Mouse (Mus musculus) cerebellum, adult 2 months (tissue): ENCODE measurements at regions not wholly inside any gene's neighbourhood (a gene's known extent, or its start where the extent isn't known, plus 50 kb on each side); places are given as distances from the start of the nearest gene placed in this dataset.
A peak's percentile ranks its signal among the peaks of the same experiment; 100 is the strongest.

Experiments used
- DNase-seq, 2 experiments: peaks; one replicate each; pipeline ENCODE4 v3.0.0; 2021
- H3K27ac ChIP-seq: fragments of 200-500 bp; 2 replicates; pipeline ENCODE4 v1.5.1; 2012; ENCODE audit warnings: low read length, control low read depth, inconsistent platforms; ENCODE audit not compliant: insufficient read depth
- H3K27me3 ChIP-seq: fragments of 200-500 bp; 2 replicates; pipeline ENCODE4 v1.6.1; 2012; ENCODE audit warnings: inconsistent platforms, mild to moderate bottlenecking, low read length, moderate library complexity; ENCODE audit not compliant: control insufficient read depth, insufficient read depth
- H3K4me1 ChIP-seq: fragments of 200-500 bp; 2 replicates; pipeline ENCODE4 v1.6.1; 2011; ENCODE audit warnings: low read length; ENCODE audit not compliant: control insufficient read depth, insufficient read depth
- H3K4me3 ChIP-seq: fragments of 200-500 bp; replicated peaks from 2 replicates; pipeline ENCODE3; 2011; ENCODE audit warnings: mild to moderate bottlenecking, low read depth, low read length, control low read depth; ENCODE audit not compliant: insufficient read depth
- CTCF ChIP-seq: fragments of 200-500 bp; IDR thresholded peaks from 2 replicates; pipeline ENCODE4 v1.5.1; 2011; ENCODE audit warnings: low read depth, mild to moderate bottlenecking, control low read depth, low read length, moderate library complexity, borderline replicate concordance; ENCODE audit not compliant: insufficient read depth
- POLR2A ChIP-seq: fragments of 200-500 bp; IDR thresholded peaks from 2 replicates; pipeline ENCODE4 v1.6.1; 2011; ENCODE audit warnings: low read length, control low read depth, borderline replicate concordance; ENCODE audit not compliant: insufficient read depth
- WGBS: fragments of 180-500 bp; shearing (Covaris S2); methylation state at CpG from one replicate; pipeline ENCODE4 v1.1.7; 2018; 5-methylcytosine and 5-hydroxymethylcytosine counted together

DNA sequence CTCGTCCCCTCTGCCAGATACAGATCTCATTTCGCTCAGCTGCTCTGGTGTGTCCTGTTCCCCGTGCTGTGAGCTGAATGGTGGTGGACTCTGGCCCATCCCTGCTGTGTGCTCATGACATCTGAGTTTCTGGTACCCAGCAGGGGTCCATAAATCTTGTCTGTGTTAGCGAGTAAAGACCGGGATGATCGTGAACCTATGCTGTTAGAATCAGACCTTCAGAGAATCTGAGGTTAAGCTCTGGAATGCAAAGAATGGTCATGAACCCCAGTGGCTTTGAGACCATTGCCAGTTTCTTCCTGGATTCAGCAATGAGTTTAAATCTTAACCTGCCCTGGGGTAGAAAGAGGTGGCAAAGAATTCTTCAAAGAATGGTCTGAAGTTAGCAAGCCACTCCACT, 173.3 kb upstream of the Arl4c start:
- H3K27ac ChIP-seq = no peak overlapping the region
- no peak overlapping the region for H3K4me3 ChIP-seq
- 20% methylated on average over 6 of the region's 6 CpGs for WGBS
- no peaks in the 10 kb centered on the region for H3K27me3 ChIP-seq
- DNase-seq = no peak
- H3K4me1 ChIP-seq = no peaks in the 10 kb centered on the region
- TF ChIP-seq CTCF (no peak), POLR2A (no peak)

GRCm38 (mm10) chr1:88877441-88877840, 175.4 kb upstream of the Arl4c start:
- Histone ChIP-seq H3K27ac (no peak overlapping the region), H3K4me1 (no peaks in the 10 kb centered on the region), H3K4me3 (no peak overlapping the region), H3K27me3 (no peaks in the 10 kb centered on the region)
- WGBS = 88% methylated on average over 11 of the region's 11 CpGs
- no peak for DNase-seq
- TF ChIP-seq CTCF (no peak), POLR2A (no peak)

DNA sequence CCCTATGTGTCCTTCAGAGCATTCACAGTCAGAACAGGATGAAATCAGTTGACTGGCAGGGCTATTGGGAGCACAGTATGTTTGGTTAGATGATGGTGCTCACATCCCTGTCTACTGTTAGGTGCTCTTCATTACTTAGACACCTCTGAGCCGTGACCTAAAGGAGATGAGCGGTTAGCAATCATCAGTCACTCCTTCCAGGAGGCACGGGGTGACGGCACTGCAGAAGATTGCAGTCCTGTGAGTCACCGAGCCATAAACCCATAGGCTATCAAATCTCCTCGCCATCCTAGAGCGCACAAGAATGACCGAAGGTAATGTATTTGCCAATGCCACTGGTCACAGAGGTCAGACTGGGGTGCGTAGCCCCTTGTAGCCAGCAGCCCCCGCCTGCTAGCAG, 176.8 kb upstream of the Arl4c start:
- no peaks in the 10 kb centered on the region for H3K4me1 ChIP-seq
- TF ChIP-seq CTCF = no peak
- TF ChIP-seq POLR2A = no peak
- WGBS = 93% methylated on average over 10 of the region's 10 CpGs
- no peaks in the 10 kb centered on the region for H3K27me3 ChIP-seq
- no peak overlapping the region for H3K27ac ChIP-seq
- no peak for DNase-seq
- no peak overlapping the region for H3K4me3 ChIP-seq

- TF ChIP-seq POLR2A (no peak), CTCF (no peak)
- Histone ChIP-seq H3K4me3 (no peak overlapping the region), H3K27ac (no peak overlapping the region), H3K4me1 (no peaks in the 10 kb centered on the region), H3K27me3 (no peaks in the 10 kb centered on the region)
- no peak for DNase-seq
- 89% methylated on average over 5 of the region's 5 CpGs for WGBS
Observed at GRCm38 (mm10) chr1:88879367-88879766, 177.3 kb upstream of the Arl4c start.

DNA sequence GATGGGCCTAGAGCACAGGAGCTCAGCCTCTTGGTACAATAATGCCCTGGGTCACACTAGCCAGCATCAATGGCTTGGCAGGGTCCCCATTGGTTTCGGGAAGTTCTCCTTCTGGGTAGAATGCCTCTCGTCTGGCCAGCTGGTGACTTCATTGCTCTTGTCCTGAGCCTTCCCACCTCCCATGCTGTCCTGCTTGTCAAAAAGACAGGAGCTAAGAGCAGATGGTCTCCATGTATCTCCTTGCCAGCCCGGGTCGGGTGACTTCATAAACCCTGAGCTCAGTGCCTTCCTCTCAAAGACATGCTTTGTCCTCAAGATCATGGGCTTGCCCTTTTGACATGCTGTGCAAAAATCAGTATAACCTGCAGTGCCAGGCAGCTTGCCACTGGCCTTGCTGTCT, 179.2 kb upstream of the Sh3bp4 start:
- WGBS = 8% methylated on average over 4 of the region's 4 CpGs

GRCm38 (mm10) chr1:88902426-88902825, 167.8 kb upstream of the Sh3bp4 start:
- 77% methylated on average over 8 of the region's 8 CpGs for WGBS
- Histone ChIP-seq H3K4me1 (no peaks in the 10 kb centered on the region), H3K4me3 (no peak overlapping the region), H3K27ac (no peak overlapping the region), H3K27me3 (no peaks in the 10 kb centered on the region)
- DNase-seq = no peak
- no peak for TF ChIP-seq CTCF
- TF ChIP-seq POLR2A = no peak

More for the DNA sequence above, 179.2 kb upstream of the Sh3bp4 start:
- Histone ChIP-seq H3K4me3 (no peak overlapping the region), H3K4me1 (peaks cover 6% of the 10 kb centered on the region; the same call in 1 of the 2 replicates), H3K27me3 (no peaks in the 10 kb centered on the region), H3K27ac (no peak overlapping the region)
- DNase-seq = peak; percentile 10 to 15
- TF ChIP-seq CTCF (no peak), POLR2A (no peak)

DNA sequence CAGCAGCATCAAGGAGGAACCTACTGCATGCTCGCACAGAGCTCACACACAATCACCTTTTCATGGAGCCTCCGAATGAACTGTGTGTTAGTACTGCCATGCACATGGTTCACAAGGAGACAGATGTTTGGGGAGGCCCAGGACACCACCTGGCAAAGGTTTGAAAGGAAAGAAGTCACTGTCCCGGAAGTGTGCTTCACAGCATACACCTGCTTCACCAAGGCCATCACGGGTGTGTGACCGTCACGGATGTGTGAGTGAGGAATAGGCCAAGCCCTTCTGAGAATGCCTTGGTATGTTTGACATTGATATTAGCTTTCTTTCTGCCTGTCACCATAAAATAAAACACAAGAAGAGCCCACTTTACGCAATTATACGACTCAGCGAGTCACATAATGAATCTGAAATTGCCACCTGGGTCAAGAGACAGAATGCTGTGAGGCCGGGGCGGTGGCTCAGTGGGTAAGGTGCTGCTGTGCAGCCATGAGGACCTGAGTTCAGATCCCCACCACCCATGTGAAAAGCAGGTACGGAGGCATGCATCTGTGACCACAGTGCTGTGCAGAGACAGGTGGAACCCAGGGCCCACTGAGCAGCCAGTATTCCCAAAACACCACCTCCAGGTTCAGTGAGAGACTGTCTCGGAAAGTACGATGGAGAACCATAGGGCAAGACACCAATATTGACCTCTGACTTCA, 162.3 kb upstream of the Sh3bp4 start:
- 80% methylated on average over 14 of the region's 14 CpGs for WGBS
- no peak overlapping the region for H3K27ac ChIP-seq
- no peak for DNase-seq

DNA sequence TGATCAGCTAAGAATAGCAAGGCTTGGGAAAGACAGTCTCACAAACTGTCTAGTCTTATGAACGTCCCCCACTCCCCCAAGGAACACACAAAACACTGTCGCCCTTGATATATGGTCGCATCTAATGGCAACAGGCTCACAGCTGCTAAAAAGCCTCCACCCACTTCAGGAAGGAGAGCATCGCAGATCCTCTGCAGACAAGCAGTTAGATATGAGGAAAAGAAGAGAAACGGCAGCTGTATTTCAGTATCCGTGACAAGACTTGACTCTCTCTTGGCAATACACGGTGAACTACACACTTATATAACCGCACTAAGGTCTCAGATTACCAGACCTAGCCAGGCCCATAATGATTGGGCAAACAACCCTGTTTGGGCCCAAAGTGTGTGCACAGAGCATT, 161.5 kb upstream of the Sh3bp4 start:
- DNase-seq = no peak
- no peaks in the 10 kb centered on the region for H3K27me3 ChIP-seq
- no peak overlapping the region for H3K27ac ChIP-seq
- no peak overlapping the region for H3K4me3 ChIP-seq
- H3K4me1 ChIP-seq = no peaks in the 10 kb centered on the region
- 86% methylated on average over 8 of the region's 8 CpGs for WGBS
- TF ChIP-seq POLR2A (no peak), CTCF (no peak)

More for the DNA sequence above, 162.3 kb upstream of the Sh3bp4 start:
- TF ChIP-seq CTCF = no peak
- no peak for TF ChIP-seq POLR2A
- no peaks in the 10 kb centered on the region for H3K4me1 ChIP-seq
- no peak overlapping the region for H3K4me3 ChIP-seq
- no peaks in the 10 kb centered on the region for H3K27me3 ChIP-seq

DNA sequence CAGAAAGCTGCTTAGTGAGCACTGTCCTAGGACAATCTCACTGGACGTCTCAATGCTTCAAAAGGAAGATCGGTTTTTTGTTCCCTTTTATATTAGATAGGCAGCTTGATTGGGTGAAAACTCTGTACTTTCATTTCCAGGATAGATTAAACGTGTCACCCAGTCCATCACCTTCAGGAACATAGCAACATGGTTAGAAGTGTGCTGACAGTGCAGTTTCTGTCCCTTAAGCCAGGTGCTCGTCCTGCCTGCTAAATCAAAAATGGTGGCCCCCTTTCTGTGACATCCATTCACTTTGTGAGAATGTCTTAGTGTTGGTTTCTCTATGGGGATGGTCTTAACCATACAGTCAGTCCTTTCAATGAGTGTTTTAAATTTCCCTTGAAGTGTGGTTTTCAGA, 160.9 kb upstream of the Sh3bp4 start:
- 89% methylated on average over 4 of the region's 4 CpGs for WGBS
- H3K27ac ChIP-seq = no peak overlapping the region
- DNase-seq = no peak
- H3K4me3 ChIP-seq = no peak overlapping the region
- H3K4me1 ChIP-seq = no peaks in the 10 kb centered on the region
- no peaks in the 10 kb centered on the region for H3K27me3 ChIP-seq
- TF ChIP-seq POLR2A = no peak
- no peak for TF ChIP-seq CTCF
